Mouse (Mus musculus): Measurements from ENCODE around the gene Ush1g. TPM values are rescaled to one million over a fixed set of nuclear protein-coding genes. Genes with fewer than 3 reads are reported as not detected.

Gene Ush1g
- total RNA-seq, 2 experiments from 2014 or later = 0.09 to 0.16 TPM

- no peak for DNase-seq
Observed at GRCm38 (mm10) chr11:115334531-115334930, 12.7 kb upstream of the Ush1g start, which contains the start of gene Otop3. Otop3 (plus strand) TSS chr11:115334731.

- DNase-seq = no peak
Observed at GRCm38 (mm10) chr11:115329339-115329738, 7.5 kb upstream of the Ush1g start.

- no peak for DNase-seq
Observed at GRCm38 (mm10) chr11:115326730-115327129, 4.9 kb upstream of the Ush1g start.

- no peak for DNase-seq
Observed at GRCm38 (mm10) chr11:115323354-115323753, 1.5 kb upstream of the Ush1g start.

GRCm38 (mm10) chr11:115319704-115320383 is 2.0 kb downstream of the Ush1g start:
- peak; percentile 50 for DNase-seq

- DNase-seq = no peak
Observed at GRCm38 (mm10) chr11:115318245-115319027, 3.4 kb downstream of the Ush1g start.

GRCm38 (mm10) chr11:115317204-115317603 is 4.6 kb downstream of the Ush1g start:
- no peak for DNase-seq

GRCm38 (mm10) chr11:115314249-115314648 is 7.6 kb downstream of the Ush1g start:
- no peak for DNase-seq

GRCm38 (mm10) chr11:115308781-115309180 is 13.1 kb downstream of the Ush1g start:
- no peak for DNase-seq

- no peak for DNase-seq
Observed at GRCm38 (mm10) chr11:115306863-115307262, 15.0 kb downstream of the Ush1g start, which contains the start of gene Otop2. Otop2 (plus strand) TSS chr11:115307163.

- no peak for DNase-seq
Observed at GRCm38 (mm10) chr11:115303167-115303566, 18.7 kb downstream of the Ush1g start.

GRCm38 (mm10) chr11:115301351-115301750 is 20.5 kb downstream of the Ush1g start:
- no peak for DNase-seq

GRCm38 (mm10) chr11:115300745-115301144 is 21.1 kb downstream of the Ush1g start:
- no peak for DNase-seq

GRCm38 (mm10) chr11:115298160-115298559 is 23.7 kb downstream of the Ush1g start:
- DNase-seq = no peak

GRCm38 (mm10) chr11:115297214-115297826 is 24.5 kb downstream of the Ush1g start, which contains the start of gene Fads6:
Fads6 (minus strand) TSS chr11:115297663.
- peak; percentile 32 for DNase-seq

GRCm38 (mm10) chr11:115296471-115297210 is 25.2 kb downstream of the Ush1g start:
- DNase-seq = no peak

GRCm38 (mm10) chr11:115295939-115296338 is 25.9 kb downstream of the Ush1g start:
- no peak for DNase-seq

- DNase-seq = no peak
Observed at GRCm38 (mm10) chr11:115292631-115293375, 29.0 kb downstream of the Ush1g start.

- no peak for DNase-seq
Observed at GRCm38 (mm10) chr11:115291503-115291902, 30.3 kb downstream of the Ush1g start.

GRCm38 (mm10) chr11:115290919-115291318 is 30.9 kb downstream of the Ush1g start:
- peak; percentile 54 for DNase-seq

- DNase-seq = no peak
Observed at GRCm38 (mm10) chr11:115290314-115290713, 31.5 kb downstream of the Ush1g start.
